Mouse (Mus musculus) limb, embryonic 14.5 days (tissue): ENCODE results near the gene Atp8b3. TPM values are rescaled to one million over a fixed set of nuclear protein-coding genes. Genes with fewer than 3 reads are reported as not detected.

ENCODE experiments used
- ATAC-seq: fragments of 200-750 bp; cut with Nextera tagmentation; 2 replicates; pipeline ENCODE4 v1.8.0; 2017; ENCODE audit warnings: low read depth, moderate number of reproducible peaks, moderate TSS enrichment; ENCODE audit not compliant: low FRiP score
- DNase-seq: peaks from one replicate; pipeline ENCODE4 v3.0.0-alpha.2; 2015; ENCODE audit warnings: low spot score
- H3K27ac ChIP-seq: fragments of 300-500 bp; sonication (generic); replicated peaks from 2 replicates; pipeline ENCODE4 v1.5.1; 2014; ENCODE audit warnings: low read depth, mild to moderate bottlenecking, low read length, moderate library complexity, mixed read lengths
- H3K27me3 ChIP-seq: fragments of 300-500 bp; sonication (generic); 2 replicates; pipeline ENCODE4 v1.6.1; 2014; ENCODE audit warnings: low read length, mixed read lengths; ENCODE audit not compliant: control insufficient read depth, insufficient read depth
- H3K36me3 ChIP-seq: fragments of 300-500 bp; sonication (generic); 2 replicates; pipeline ENCODE4 v1.6.1; 2014; ENCODE audit warnings: mild to moderate bottlenecking, low read length, moderate library complexity, mixed read lengths; ENCODE audit not compliant: control insufficient read depth, insufficient read depth
- H3K4me1 ChIP-seq: fragments of 300-500 bp; sonication (generic); 2 replicates; pipeline ENCODE4 v1.6.1; 2014; ENCODE audit warnings: antibody characterized with exemption, low read length, mixed read lengths; ENCODE audit not compliant: control insufficient read depth, insufficient read depth
- H3K4me2 ChIP-seq: fragments of 300-500 bp; sonication (generic); replicated peaks from 2 replicates; pipeline ENCODE4 v1.6.1; 2014; ENCODE audit warnings: low read depth, mild to moderate bottlenecking, low read length, moderate library complexity; ENCODE audit not compliant: severe bottlenecking
- H3K4me3 ChIP-seq: fragments of 300-500 bp; sonication (generic); replicated peaks from 2 replicates; pipeline ENCODE4 v1.5.1; 2014; ENCODE audit warnings: low read length
- H3K9ac ChIP-seq: fragments of 300-500 bp; sonication (generic); 2 replicates; pipeline ENCODE4 v1.6.1; 2014; ENCODE audit warnings: mild to moderate bottlenecking, low read depth, low read length, moderate library complexity; ENCODE audit not compliant: severe bottlenecking
- H3K9me3 ChIP-seq: fragments of 300-500 bp; sonication (generic); 2 replicates; pipeline ENCODE4 v1.6.1; 2016; ENCODE audit warnings: low read length; ENCODE audit not compliant: control insufficient read depth
- POLR2A ChIP-seq: fragments of 200-500 bp; IDR thresholded peaks from 2 replicates; pipeline ENCODE4 v1.8.0; 2012; ENCODE audit warnings: inconsistent platforms, mild to moderate bottlenecking, moderate library complexity, borderline replicate concordance; ENCODE audit not compliant: insufficient read depth, insufficient read length; ENCODE audit errors: extremely low read depth
- WGBS: fragments of 180-500 bp; shearing (Covaris S2); extraction: QIAGEN DNeasy Blood & Tissue Kit; methylation state at CpG from one replicate; pipeline ENCODE4 v1.1.7; 2014; 5-methylcytosine and 5-hydroxymethylcytosine counted together
- polyA plus RNA-seq, 2 experiments: library from polyadenylated mRNA; depleted of rRNA in 1 of 2; stranded (reverse) in 1 of 2; unstranded in 1 of 2; fragments of >200 nt; fragmentation: Nextera tagmentation in 1 of 2; extraction: Ambion mirVana in 1 of 2; gene quantifications; 2 replicates each; pipeline versions ENCODE4 v1.2.1 to v1.2.3; 2012 to 2014

Gene Atp8b3
- polyA plus RNA-seq, 2 experiments, result 0.14 to 0.30 TPM

DNA sequence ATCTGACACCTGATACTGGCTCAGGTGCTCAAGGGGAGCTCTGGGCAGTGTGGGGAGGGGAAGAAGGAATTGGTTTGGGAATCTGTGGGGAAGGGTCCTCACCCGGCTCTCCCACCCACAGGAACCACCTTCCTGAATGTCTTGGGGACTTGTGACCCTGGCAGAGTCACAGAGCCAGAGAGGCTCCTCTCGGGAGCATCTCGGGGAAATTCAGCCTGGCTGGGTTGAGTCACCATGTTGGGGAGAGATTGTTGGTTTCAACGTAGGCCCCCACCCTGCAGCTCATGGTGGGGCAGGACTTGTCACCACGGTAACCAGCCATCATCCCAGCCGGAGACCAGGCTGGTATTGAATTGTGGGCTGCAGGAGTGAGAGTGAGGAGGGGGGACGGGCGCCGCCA is 34.2 kb downstream of the Atp8b3 start:
- no peak overlapping the region for H3K9ac ChIP-seq
- 0 out of 2 replicates have a peak, but pooled peaks cover 1% of the 10 kb centered on the region for H3K4me1 ChIP-seq
- H3K27me3 ChIP-seq, result peaks cover 69% of the 10 kb centered on the region
- no peak overlapping the region for H3K4me2 ChIP-seq
- no peak for DNase-seq
- ATAC-seq, result no peak
- H3K27ac ChIP-seq, result no peak overlapping the region
- no peaks in the 10 kb centered on the region for H3K9me3 ChIP-seq
- TF ChIP-seq POLR2A, result no peak
- no peak overlapping the region for H3K4me3 ChIP-seq
- H3K36me3 ChIP-seq, result no peaks in the 10 kb centered on the region
- 2% methylated on average over 4 of the region's 9 CpGs for WGBS

- H3K9ac ChIP-seq, result no peak overlapping the region
- no peak for DNase-seq
These were observed 35.2 kb downstream of the Atp8b3 start for GRCm38 (mm10) chr10:80503599-80504220.

GRCm38 (mm10) chr10:80502819-80503314 is 36.1 kb downstream of the Atp8b3 start:
- TF ChIP-seq POLR2A, result no peak
- H3K4me2 ChIP-seq, result no peak overlapping the region
- DNase-seq (no peak), ATAC-seq (no peak)
- H3K27ac ChIP-seq, result no peak overlapping the region
- H3K9ac ChIP-seq, result no peak overlapping the region
- 3% methylated on average over 22 of the region's 22 CpGs for WGBS
- H3K4me3 ChIP-seq, result no peak overlapping the region
- H3K36me3 ChIP-seq, result no peaks in the 10 kb centered on the region
- no peaks in the 10 kb centered on the region for H3K4me1 ChIP-seq
- peaks cover 80% of the 10 kb centered on the region for H3K27me3 ChIP-seq
- no peaks in the 10 kb centered on the region for H3K9me3 ChIP-seq

More at GRCm38 (mm10) chr10:80503599-80504220, 35.2 kb downstream of the Atp8b3 start:
- H3K4me1 ChIP-seq, result no peaks in the 10 kb centered on the region
- no peak overlapping the region for H3K4me2 ChIP-seq
- no peaks in the 10 kb centered on the region for H3K9me3 ChIP-seq
- no peaks in the 10 kb centered on the region for H3K36me3 ChIP-seq
- no peak for ATAC-seq
- H3K27ac ChIP-seq, result no peak overlapping the region
- TF ChIP-seq POLR2A, result no peak
- peaks cover 74% of the 10 kb centered on the region for H3K27me3 ChIP-seq
- no peak overlapping the region for H3K4me3 ChIP-seq
- 2% methylated on average over 27 of the region's 27 CpGs for WGBS

DNA sequence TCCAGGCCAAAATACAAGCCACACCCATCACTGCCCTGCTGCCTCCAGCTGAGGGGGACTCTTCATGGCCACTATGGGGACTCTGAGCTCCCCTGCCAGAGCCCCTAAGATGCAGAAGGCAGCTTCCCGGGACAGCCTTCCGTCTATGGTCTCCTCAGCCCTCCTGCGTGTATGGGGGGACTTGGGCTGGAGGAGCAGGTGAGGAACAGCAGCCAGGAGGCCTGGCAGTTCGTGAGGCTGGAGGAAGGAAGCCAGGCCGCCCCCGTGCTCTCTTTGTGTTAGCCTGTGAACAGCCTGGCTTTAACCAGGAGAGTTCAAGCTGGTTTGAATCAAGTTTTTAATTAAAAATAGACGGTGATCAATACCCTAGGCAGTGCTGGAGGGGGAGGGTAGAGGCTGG is 36.6 kb downstream of the Atp8b3 start:
- ATAC-seq, result no peak
- Histone ChIP-seq H3K4me1 (no peaks in the 10 kb centered on the region), H3K27ac (no peak overlapping the region), H3K27me3 (peaks cover 83% of the 10 kb centered on the region), H3K9me3 (no peaks in the 10 kb centered on the region), H3K36me3 (no peaks in the 10 kb centered on the region), H3K4me2 (no peak overlapping the region), H3K4me3 (no peak overlapping the region), H3K9ac (no peak overlapping the region)
- DNase-seq, result no peak
- WGBS, result 0% methylated on average over 7 of the region's 7 CpGs
- no peak for TF ChIP-seq POLR2A

DNA sequence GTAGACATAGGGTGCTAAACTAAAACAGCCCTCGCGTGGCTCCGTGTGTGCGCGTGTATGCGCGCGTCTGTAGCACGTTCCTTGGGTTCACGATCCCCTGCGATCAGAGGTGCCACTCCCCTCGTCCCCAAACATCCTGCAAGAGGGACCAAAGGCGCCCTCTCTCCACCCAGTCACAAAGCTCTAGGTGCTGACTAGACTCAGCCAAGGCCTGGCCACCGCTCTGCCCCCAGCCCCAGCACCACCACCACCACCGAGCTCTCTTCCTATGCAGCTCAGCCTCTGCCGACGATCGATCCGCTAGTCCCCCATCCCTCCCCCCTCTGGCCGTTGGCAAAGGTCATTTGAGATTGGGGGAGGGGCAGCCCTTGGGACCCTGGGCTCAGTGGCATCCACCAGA is 42.5 kb downstream of the Atp8b3 start:
- no peaks in the 10 kb centered on the region for H3K9me3 ChIP-seq
- H3K4me2 ChIP-seq, result no peak overlapping the region
- no peak for TF ChIP-seq POLR2A
- no peak for ATAC-seq
- H3K4me3 ChIP-seq, result peak overlapping the region; percentile 44; the same call in 1 of the 2 replicates
- no peak for DNase-seq
- WGBS, result 0% methylated on average over 20 of the region's 20 CpGs
- H3K27ac ChIP-seq, result no peak overlapping the region
- H3K36me3 ChIP-seq, result no peaks in the 10 kb centered on the region
- H3K4me1 ChIP-seq, result peaks cover 14% of the 10 kb centered on the region
- H3K27me3 ChIP-seq, result peaks cover 96% of the 10 kb centered on the region
- no peak overlapping the region for H3K9ac ChIP-seq
